Mouse (Mus musculus) cerebellum, adult 11 months (tissue): Measurements from ENCODE around the gene Sptbn2.
A peak's percentile ranks its signal among the peaks of the same experiment; 100 is the strongest.

Experiments
- DNase-seq: peaks from one replicate; pipeline ENCODE4 v3.0.0; 2022

The Sptbn2 gene

GRCm38 (mm10) chr19:4786313-4786712 lies 75.3 kb downstream of the Sptbn2 start:
- DNase-seq, result no peak

DNA sequence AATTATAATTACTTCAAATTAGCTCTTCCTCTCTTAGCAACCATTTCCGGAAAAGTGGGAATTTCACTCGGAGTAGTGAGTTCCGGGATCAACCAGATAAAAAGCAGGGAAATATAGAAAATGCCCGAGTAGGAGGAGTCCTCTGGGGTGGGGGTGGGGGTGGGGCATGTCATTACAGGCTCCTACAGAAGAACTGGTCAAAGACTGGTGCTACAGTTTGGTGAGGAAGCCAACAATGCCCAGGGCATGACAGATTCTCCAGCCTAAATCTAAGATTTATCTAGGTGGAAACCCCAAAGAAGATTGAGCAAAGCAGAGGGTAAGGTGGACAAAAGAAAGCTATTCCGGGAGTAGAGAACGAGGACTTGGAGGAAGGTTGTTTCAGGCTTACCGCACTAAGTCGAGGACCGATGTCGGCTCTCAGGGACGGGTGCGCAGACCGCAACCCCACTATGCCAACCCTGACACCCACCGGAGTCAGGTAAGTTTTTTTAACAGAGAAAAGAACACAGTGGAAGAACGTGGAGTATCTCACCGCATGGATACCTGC lies 82.4 kb downstream of the Sptbn2 start:
- DNase-seq, result no peak

- DNase-seq, result peak; percentile 97
Observed at GRCm38 (mm10) chr19:4793831-4794422, 83.0 kb downstream of the Sptbn2 start, which contains the start of gene Rbm4. Gene Rbm4 (minus strand): TSS chr19:4793901.

- no peak for DNase-seq
Observed at GRCm38 (mm10) chr19:4795929-4796328, 85.0 kb downstream of the Sptbn2 start.

- no peak for DNase-seq
Observed at GRCm38 (mm10) chr19:4797846-4798245, 86.9 kb downstream of the Sptbn2 start.

GRCm38 (mm10) chr19:4799083-4799482 lies 88.1 kb downstream of the Sptbn2 start:
- DNase-seq, result no peak
